Mouse (Mus musculus): ENCODE measurements at regions not wholly inside any gene's neighbourhood (a gene's known extent, or its start where the extent isn't known, plus 50 kb on each side); places are given as distances from the start of the nearest gene placed in this dataset.

- TF ChIP-seq EP300 (IDR thresholded peaks at IDR 0.05; ENCODE audit: low read length) (no peak), POLR2A (IDR thresholded peaks at IDR 0.05; ENCODE audit: low read depth, low read length) (no peak), CTCF (conservative IDR thresholded peaks at IDR 0.05 in 1 of 2, IDR thresholded peaks at IDR 0.05 in 1 of 2; ENCODE audit: low read depth in 2 of 2, low read length in 2 of 2) (no peak), ZNF384 (IDR thresholded peaks at IDR 0.05; ENCODE audit: low read depth, low read length) (no peak), MAX (IDR thresholded peaks at IDR 0.05; ENCODE audit: low read length) (no peak)
These were observed 208.6 kb downstream of the Etv1 start for GRCm38 (mm10) chr12:38987819-38988218.
